Mouse (Mus musculus) frontal cortex, adult (tissue): ENCODE results near the gene Vmo1.
A peak's percentile ranks its signal among the peaks of the same experiment; 100 is the strongest.
"Not testable (repeated sequence)": the region's sequence is repeated elsewhere in the genome, so short reads cannot be mapped to it uniquely, and the experiment has no call there.

Experiments used
- ATAC-seq: cut with Nextera tagmentation; 2 replicates; pipeline ENCODE4 v1.9.2; 2017; ENCODE audit warnings: mild to moderate bottlenecking, moderate library complexity, mixed read lengths; ENCODE audit not compliant: low TSS enrichment

The Vmo1 gene

GRCm38 (mm10) chr11:70514288-70514687, at the start of gene Vmo1:
Gene Vmo1 (minus strand): TSS chr11:70514616.
- no peak for ATAC-seq

DNA sequence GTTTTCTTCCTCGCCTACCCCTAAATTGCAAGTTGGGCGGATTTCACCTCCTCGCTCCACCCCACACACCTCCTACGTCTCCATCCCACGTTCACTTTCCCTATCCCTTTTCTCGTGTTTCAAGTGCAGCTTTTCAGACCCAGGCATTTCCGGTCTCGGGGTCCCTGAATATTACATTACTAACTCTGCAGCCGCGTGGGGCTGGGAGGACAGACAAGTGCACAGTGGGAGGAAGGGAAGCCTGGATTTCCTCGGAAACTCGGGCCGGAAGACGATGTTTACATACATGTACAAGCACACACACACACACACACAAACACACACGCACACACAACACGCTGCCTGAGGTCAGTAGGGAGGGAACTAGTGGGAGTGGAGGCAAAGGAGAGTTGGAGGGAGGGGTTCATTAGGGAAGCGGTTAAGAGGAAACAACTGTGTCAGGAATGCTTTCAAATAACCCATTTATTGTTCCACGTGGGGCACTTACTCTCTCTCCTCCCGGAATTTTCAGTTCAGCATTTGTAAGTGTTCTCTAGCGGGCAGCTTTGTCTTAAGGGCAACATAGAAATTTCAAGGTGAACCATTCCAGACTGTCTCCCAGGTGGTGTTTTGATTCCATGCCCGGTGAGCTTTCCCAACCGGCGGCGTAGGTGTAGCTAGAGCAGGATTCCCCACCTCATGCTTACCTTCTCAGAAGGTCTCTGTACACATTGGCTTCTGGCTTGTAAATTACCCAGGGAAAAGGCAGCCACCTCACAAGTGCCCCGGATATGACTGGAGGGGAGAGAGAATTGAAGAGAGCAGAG, 49.3 kb upstream of the Vmo1 start:
- ATAC-seq: no peak

DNA sequence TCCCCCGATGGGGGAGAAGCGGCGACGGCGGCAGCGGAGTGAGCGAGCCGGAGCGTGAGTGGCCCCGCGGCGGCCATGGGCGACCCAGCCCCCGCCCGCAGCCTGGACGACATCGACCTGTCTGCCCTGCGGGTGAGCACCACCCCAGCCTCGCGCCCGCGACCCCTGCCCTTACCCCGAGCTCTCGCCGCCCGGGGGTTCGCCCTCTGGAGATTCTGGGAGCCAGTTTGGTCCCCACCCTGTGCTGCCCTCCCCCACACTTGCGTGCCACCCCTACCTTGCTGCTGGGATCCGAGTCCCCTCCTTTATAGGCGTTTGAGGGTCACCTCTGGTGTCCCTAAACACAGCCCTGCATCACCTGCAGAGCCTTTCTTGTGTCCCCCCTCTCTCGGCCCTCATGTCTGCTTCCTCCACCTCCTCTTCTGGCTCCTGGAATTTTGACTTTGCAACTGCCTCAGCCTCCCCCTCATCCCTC, 48.6 kb upstream of the Vmo1 start:
- no peak for ATAC-seq

- ATAC-seq: peak; percentile 79
These were observed 48.0 kb upstream of the Vmo1 start, which contains the start of gene Mink1 for GRCm38 (mm10) chr11:70562287-70562994. Gene Mink1 (plus strand): TSS chr11:70562881.

GRCm38 (mm10) chr11:70561937-70562286, 47.5 kb upstream of the Vmo1 start:
- no peak; the same call in 1 of the 2 replicates for ATAC-seq

DNA sequence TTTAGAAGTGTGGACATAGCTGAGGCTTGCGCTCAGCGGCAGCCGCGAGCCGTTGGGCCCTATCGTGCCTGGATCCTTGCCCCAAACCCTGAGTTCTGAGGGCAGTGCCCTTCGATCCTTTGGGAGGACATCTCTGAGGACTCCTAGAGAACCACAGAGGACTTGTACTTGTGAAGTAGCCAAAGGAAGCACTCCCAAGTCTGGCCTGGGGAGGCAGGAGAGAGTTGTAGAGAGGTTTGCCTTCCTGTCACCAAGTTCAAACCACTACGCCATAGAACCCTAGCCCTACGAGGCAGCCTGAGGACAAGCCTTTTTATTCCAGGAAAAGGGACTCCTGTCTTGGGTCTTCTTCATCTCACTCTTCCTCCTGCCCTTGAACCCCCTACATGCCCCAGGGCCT, 43.1 kb upstream of the Vmo1 start:
- ATAC-seq: no peak

DNA sequence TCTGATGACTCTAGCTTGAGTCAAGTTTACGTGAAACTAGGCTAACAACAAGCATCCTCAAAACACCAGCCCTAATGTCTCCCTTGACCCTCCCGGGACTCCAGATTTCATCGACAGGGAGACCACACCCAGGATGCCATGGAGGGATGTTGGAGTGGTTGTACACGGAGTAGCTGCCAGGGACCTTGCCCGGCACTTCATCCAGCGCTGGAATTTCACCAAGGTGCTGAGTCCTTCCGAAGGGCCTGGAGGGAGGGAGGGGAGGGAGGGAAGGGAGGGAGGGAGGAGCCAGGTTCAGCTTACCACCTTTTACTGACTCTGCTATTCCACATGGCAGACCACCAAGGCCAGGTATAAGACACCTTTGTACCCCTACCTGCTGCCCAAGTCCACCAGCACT, 39.5 kb upstream of the Vmo1 start:
- no peak for ATAC-seq

GRCm38 (mm10) chr11:70551526-70551925, 37.1 kb upstream of the Vmo1 start:
- ATAC-seq: no peak

DNA sequence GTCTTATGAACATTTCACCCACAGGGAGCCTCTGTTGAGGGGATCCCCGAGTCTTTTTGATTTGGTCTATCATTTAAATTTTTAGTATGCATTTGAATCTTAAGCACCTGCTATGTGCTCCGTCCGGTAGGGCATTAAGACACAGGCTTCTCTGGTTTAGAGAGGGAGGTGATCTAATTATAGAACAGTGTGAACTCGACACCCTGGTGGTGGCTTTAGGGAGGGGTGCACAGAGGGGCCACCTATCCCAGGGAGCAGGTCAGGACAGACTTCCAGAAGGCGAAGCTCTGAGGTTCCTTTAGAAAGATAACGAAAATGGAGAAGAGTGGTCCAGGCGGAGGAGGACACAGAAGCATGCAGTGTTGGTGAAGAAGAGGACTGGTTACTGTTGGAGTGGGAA, 30.1 kb upstream of the Vmo1 start:
- ATAC-seq: no peak

- no peak for ATAC-seq
These were observed 27.0 kb upstream of the Vmo1 start for GRCm38 (mm10) chr11:70541415-70541814.

GRCm38 (mm10) chr11:70540928-70541327, 26.5 kb upstream of the Vmo1 start:
- ATAC-seq: no peak

- ATAC-seq: peak; percentile 88
These were observed 25.6 kb upstream of the Vmo1 start, which contains the start of gene Pld2 for GRCm38 (mm10) chr11:70539877-70540587. Gene Pld2 (plus strand): TSS chr11:70540064.

DNA sequence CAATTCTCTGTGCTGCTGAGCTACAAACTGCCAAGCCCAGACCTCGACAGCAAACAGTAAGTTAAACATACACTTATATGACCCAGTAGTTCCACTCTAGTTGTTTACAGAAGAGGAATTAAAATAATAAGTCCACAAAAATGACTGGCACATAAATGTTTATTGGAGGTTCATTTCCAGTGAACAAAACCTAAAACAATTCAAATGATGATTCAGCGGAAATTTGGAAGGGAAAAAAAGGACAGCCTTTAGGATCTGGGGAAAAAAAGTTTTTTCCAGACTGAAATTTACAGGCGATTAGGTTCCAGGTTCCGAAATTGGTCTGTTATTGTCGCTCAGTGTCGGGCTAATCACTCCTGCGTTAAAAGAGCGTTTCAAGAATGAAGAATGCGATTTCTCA, 25.0 kb upstream of the Vmo1 start:
- ATAC-seq: no peak

DNA sequence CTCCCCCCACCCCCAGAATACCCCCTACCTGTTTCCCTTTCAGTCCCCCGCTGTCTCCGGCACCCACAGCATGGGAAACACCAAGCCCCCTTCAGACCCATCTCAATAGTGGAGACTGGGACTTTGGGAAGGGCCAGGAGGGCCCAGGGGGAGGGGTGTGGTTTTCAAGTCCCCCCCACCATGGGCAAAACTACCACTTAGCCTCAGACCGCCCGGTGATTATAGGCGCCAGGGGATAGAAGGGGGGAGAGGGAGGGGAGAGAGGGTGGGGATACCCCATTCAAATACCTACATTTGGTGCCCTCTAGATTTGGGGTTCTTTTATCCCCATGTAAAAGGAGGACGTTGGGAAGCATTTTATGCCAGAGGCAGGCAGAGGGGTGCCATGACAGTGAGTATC, 18.4 kb upstream of the Vmo1 start, which contains the start of gene Gm40193:
Gene Gm40193, minus strand, starts transcription at position 101 of the 400 bp plus-strand sequence.
- no peak for ATAC-seq

- not testable (repeated sequence) for ATAC-seq
These were observed 16.6 kb upstream of the Vmo1 start for GRCm38 (mm10) chr11:70531065-70531464.

GRCm38 (mm10) chr11:70528610-70529009, 14.2 kb upstream of the Vmo1 start:
- no peak for ATAC-seq

DNA sequence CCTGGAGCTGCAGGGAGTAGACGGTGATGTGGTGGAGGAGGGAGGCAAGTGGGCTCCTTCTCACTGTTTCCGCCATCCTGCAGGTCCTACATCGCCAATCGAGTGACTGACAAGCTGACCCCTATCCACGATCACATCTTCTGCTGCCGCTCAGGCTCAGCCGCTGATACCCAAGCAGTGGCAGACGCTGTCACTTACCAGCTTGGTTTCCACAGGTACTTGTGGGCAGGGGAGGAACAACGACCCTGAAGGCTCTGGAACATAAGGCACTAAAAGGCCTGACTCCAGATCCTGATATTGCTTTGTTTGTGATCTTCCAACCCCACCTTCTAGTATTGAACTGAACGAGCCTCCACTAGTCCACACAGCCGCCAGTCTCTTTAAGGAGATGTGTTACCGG, 11.8 kb upstream of the Vmo1 start:
- ATAC-seq: no peak

- no peak for ATAC-seq
These were observed 11.3 kb upstream of the Vmo1 start for GRCm38 (mm10) chr11:70525726-70526125.

GRCm38 (mm10) chr11:70525184-70525678, 10.8 kb upstream of the Vmo1 start, which contains the start of gene Psmb6:
Gene Psmb6 (plus strand): TSS chr11:70525367.
- peak; percentile 99 for ATAC-seq

DNA sequence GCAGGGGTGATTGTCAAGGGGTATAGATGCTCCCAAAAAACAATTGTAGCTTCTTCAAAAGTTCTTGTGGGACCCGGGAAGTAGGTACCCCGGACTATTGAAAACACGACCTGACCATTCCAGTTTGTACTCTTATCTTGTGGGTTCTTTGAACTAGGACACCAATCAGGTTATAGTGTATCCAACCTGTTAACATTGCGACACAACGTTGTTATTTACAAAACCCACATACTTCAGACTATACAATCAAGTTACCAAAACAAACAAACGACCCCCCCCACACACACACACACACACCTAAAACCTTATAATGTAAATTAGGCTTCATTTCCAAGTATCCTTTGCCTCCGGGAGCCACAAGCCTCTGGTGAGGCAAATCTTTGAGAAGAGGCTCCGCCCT, 10.4 kb upstream of the Vmo1 start:
- ATAC-seq: no peak

DNA sequence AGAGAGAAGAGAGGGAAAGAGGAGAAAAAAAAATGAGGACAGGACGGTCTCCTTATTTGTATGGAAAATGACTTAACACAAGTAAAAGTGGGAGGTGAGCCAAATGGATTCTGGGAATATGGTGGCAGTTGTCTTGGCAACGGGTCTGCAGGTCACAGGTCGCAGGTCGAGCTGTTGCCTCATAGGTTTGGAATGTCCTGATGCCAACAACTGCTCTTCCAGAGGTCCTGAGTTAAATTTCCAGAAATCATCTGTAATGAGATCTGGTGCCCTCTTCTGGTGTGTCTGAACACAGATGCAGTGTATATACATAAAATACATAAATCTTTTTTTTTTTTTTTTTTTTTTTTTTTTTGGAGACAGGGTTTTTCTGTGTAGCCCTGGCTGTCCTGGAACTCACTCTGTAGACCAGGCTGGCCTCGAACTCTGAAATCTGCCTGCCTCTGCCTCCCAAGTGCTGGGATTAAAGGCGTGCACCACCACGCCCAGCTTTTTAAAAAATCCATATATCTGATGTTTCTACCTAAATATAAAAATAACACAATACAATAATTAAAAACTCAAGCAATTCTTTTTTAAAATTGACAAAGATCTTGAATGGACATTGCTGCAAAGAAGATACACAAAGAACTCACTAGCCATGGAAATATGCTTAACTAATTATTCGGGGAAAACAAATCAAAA, 9.0 kb upstream of the Vmo1 start:
- not testable (repeated sequence) for ATAC-seq
